Comparison of ENCODE assay signal across 8 mouse cellular contexts in genomic region chr17:36950981-36951947, GRCm38 (mm10). TPM values are rescaled to one million over a fixed set of nuclear protein-coding genes. Genes with fewer than 3 reads are reported as not detected.
DNase-seq lines count a peak whose midpoint lies in the region; ATAC-seq and TF ChIP-seq lines count a peak whose summit lies in the region.

Ppp1r11 (minus strand) TSS chr17:36951741.

- ATAC-seq in activated CD4-positive, CD25-positive, alpha-beta regulatory T cell, adult 4 months: peak; percentile 96

- TF ChIP-seq CTCF in cortical plate, adult 2 months (IDR thresholded peaks at IDR 0.05; ENCODE audit: extremely low read depth, insufficient read depth, low read length): no peak

- H3K4me1 ChIP-seq in cortical plate, adult 2 months (ENCODE audit: control insufficient read depth, insufficient read depth, low read length): 0 out of 2 replicates have a peak, but pooled peaks cover 2% of the 10 kb centered on the region
- H3K4me1 ChIP-seq in megakaryocyte, embryonic 14.5 days: peaks cover 43% of the 10 kb centered on the region

- H3K27me3 ChIP-seq in megakaryocyte, embryonic 14.5 days (replicated peaks): peaks cover 15% of the 10 kb centered on the region

- peaks cover 54% of the 10 kb centered on the region for H3K36me3 ChIP-seq in megakaryocyte, embryonic 14.5 days (replicated peaks; ENCODE audit: low read length)

- peak within 1 kb of the TSS; percentile 65 for H3K4me3 ChIP-seq in cortical plate, adult 2 months (ENCODE audit: insufficient read depth, low read length)
- peak within 1 kb of the TSS; percentile 93 for H3K4me3 ChIP-seq in megakaryocyte, embryonic 14.5 days (replicated peaks)

- peak; percentile 91 to 94 for DNase-seq in gastrocnemius, adult 8-10 months (ENCODE audit: low spot score in 2 of 2)
- peak; percentile 96 for DNase-seq in hindlimb bud, embryonic 11.5 days (ENCODE audit: extremely low spot score, low read depth, low spot score)
- peak; percentile 87 to 96 for DNase-seq in left cerebral cortex, adult 8-10 months (ENCODE audit: low spot score in 2 of 2)
- DNase-seq in right cerebral cortex, postnatal 10 days (ENCODE audit: low spot score in 2 of 2): peak; percentile 98
- peak; percentile 89 for DNase-seq in urinary bladder, postnatal 25 days (ENCODE audit: low spot score)

- TF ChIP-seq POLR2A in cortical plate, adult 2 months (IDR thresholded peaks at IDR 0.05; ENCODE audit: extremely low read depth, insufficient read depth, low read length): peak; percentile 70

- no peak within 1 kb of the TSS for H3K27ac ChIP-seq in cortical plate, adult 2 months (ENCODE audit: insufficient read depth, low read length)

- H3K9me3 ChIP-seq in megakaryocyte, embryonic 14.5 days: no peaks in the 10 kb centered on the region

RNA-seq across cellular contexts. Expression of gene Ppp1r11, which starts in this region (rescaled TPM):
- 100 to 1,000 TPM; 190 to 210 TPM for polyA plus RNA-seq in activated CD4-positive, CD25-positive, alpha-beta regulatory T cell, adult 4 months (2017; shearing (Covaris generic))
- 184 and 193 TPM in 2 replicates for polyA plus RNA-seq in cortical plate, adult 2 months (2012; rRNA removed)
- 10 to 100 TPM; 53.7 to 69.7 (median 62.4) TPM for total RNA-seq in gastrocnemius, adult 8-10 months (2022)
- total RNA-seq in left cerebral cortex, adult 8-10 months (2022): 100 to 1,000 TPM; 107 to 144 (median 137) TPM
- polyA plus RNA-seq in megakaryocyte, embryonic 14.5 days (2012; ENCODE audit: insufficient read depth, low replicate concordance): 504 and 1,093 TPM in 2 replicates
